Mouse (Mus musculus) limb, embryonic 13.5 days (tissue): ENCODE measurements around the gene Tmem147. TPM values are rescaled to one million over a fixed set of nuclear protein-coding genes. Genes with fewer than 3 reads are reported as not detected.

ENCODE experiments used
- ATAC-seq: fragments of 200-750 bp; cut with Nextera tagmentation; 2 replicates; pipeline ENCODE4 v1.8.0; 2017; ENCODE audit warnings: low read depth, moderate number of reproducible peaks, moderate TSS enrichment; ENCODE audit not compliant: low FRiP score
- H3K27ac ChIP-seq: fragments of 300-500 bp; sonication (generic); 2 replicates; pipeline ENCODE4 v1.5.1; 2015; ENCODE audit warnings: inconsistent platforms, mild to moderate bottlenecking, moderate library complexity
- H3K27me3 ChIP-seq: fragments of 300-500 bp; sonication (generic); 2 replicates; pipeline ENCODE4 v1.6.1; 2015; ENCODE audit warnings: mild to moderate bottlenecking, inconsistent platforms
- H3K36me3 ChIP-seq: fragments of 300-500 bp; sonication (generic); 2 replicates; pipeline ENCODE4 v1.6.1; 2015; ENCODE audit warnings: inconsistent platforms, mild to moderate bottlenecking, moderate library complexity
- H3K4me1 ChIP-seq: fragments of 300-500 bp; sonication (generic); 2 replicates; pipeline ENCODE4 v1.6.1; 2015; ENCODE audit warnings: inconsistent platforms
- H3K4me2 ChIP-seq: fragments of 300-500 bp; sonication (generic); replicated peaks from 2 replicates; pipeline ENCODE4 v1.6.1; 2015; ENCODE audit warnings: inconsistent platforms, mild to moderate bottlenecking, moderate library complexity
- H3K4me3 ChIP-seq: fragments of 300-500 bp; sonication (generic); 2 replicates; pipeline ENCODE4 v1.5.1; 2015; ENCODE audit warnings: moderate library complexity, mild to moderate bottlenecking, inconsistent platforms
- H3K9ac ChIP-seq: fragments of 300-500 bp; sonication (generic); 2 replicates; pipeline ENCODE4 v1.6.1; 2015; ENCODE audit warnings: mild to moderate bottlenecking, inconsistent platforms
- H3K9me3 ChIP-seq: fragments of 300-500 bp; sonication (generic); 2 replicates; pipeline ENCODE4 v1.6.1; 2016; ENCODE audit warnings: inconsistent platforms
- WGBS: fragments of 180-500 bp; shearing (Covaris S2); methylation state at CpG from one replicate; pipeline ENCODE4 v1.1.7; 2015; 5-methylcytosine and 5-hydroxymethylcytosine counted together
- polyA plus RNA-seq: library from polyadenylated mRNA; unstranded; fragments of >200 nt; fragmentation: Nextera tagmentation; extraction: Ambion mirVana; gene quantifications from 2 replicates; pipeline ENCODE4 v1.2.1, GENCODE M21; 2015

Gene Tmem147
- polyA plus RNA-seq, result 187 and 189 TPM in 2 replicates

DNA sequence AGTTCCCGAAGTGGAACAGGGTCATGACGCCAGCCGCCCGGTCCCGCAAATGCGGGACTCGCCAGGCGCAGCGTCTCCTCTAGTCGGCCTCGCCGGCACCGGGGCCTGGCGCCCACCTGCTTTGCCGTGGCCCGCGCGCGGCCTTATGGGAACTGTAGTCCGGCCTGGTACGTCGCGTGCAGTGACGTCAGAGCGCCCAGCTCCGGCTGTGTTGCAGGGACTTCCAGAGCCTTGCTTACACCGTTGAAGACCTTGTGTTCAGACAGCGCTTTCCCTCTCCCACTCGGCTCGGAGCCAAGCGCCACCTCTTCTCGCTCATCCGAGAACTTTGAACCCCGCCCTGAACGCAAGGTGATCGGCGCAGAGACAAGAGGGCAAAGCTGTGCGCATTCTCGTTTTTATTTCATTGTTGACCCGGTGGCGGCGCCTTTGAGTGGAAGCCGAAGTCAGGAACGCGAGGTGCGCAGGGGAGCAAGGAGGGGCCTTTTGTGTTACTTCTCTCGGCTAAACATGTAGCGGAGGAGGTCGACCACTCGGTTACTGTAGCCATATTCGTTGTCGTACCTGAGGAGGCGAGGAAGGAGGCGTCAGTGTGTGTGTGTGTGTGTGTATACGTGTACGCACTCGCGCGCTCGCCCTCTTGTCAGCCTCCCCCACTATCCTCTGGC, at the start of gene Tmem147:
Gene Tmem147 (minus strand): TSS at position 145 of the 668 bp plus-strand sequence.
- H3K36me3 ChIP-seq, result peaks cover 44% of the 10 kb centered on the region
- H3K27me3 ChIP-seq, result no peaks in the 10 kb centered on the region
- H3K9ac ChIP-seq, result peak within 1 kb of the TSS; percentile 91
- peaks cover 20% of the 10 kb centered on the region for H3K4me1 ChIP-seq
- under 1% methylated on average over 60 of the region's 60 CpGs for WGBS
- peak within 1 kb of the TSS; percentile 79 for H3K4me2 ChIP-seq
- H3K9me3 ChIP-seq, result no peaks in the 10 kb centered on the region
- peak within 1 kb of the TSS; percentile 82 for H3K4me3 ChIP-seq
- H3K27ac ChIP-seq, result peak within 1 kb of the TSS; percentile 85
- ATAC-seq, result peak; percentile 97

DNA sequence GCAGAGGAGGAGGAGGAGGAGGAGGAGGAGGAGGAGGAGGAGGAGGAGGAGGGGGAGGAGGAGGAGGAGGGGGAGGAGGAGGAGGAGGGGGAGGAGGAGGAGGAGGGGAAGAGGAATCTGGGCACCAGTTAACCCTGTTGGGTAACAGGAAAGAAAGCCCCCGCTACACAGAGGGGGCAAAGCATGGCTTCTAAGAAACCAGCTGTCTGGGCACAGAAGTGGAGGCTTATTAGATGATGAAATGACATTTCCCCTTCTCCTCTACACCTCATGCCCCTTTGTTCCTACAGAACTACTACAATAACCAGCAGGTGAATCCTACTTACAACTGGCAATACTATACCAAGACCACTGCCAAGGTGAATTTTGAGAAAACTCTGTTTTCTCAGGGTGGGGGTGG, 48.6 kb upstream of the Tmem147 start:
- Histone ChIP-seq H3K4me2 (no peak overlapping the region), H3K27me3 (no peaks in the 10 kb centered on the region), H3K27ac (no peak overlapping the region), H3K9ac (no peak overlapping the region), H3K9me3 (no peaks in the 10 kb centered on the region), H3K4me1 (no peaks in the 10 kb centered on the region), H3K4me3 (no peak overlapping the region), H3K36me3 (no peaks in the 10 kb centered on the region)
- WGBS, result 75% methylated on average over 1 of the region's 1 CpGs
- no peak for ATAC-seq

DNA sequence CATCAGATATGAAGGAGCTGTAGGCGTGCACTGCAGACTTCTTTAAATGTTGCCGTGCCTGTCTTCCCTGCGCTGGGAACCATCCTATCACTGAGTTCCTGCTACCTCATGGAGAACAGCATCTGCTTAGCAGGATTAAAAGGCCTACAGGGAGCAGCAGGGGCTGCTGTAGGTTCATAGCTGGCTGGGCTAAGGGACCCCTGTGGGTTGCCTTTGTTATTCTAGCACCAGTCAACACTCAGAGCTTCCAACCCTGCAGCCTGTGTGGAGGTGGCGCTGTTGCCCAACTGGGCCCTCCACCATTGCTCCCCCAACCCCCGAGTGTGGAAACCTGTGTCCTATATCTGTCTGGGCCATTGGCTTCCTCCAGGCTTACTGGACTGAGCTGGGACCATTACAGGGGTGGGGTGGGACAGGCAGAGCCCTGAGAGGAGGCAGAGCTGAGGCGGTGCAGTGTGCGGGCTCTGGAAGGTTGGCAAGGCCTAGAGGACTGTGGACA, 47.8 kb upstream of the Tmem147 start:
- Histone ChIP-seq H3K9ac (no peak overlapping the region), H3K27ac (no peak overlapping the region), H3K4me1 (no peaks in the 10 kb centered on the region), H3K9me3 (no peaks in the 10 kb centered on the region), H3K36me3 (no peaks in the 10 kb centered on the region), H3K4me2 (no peak overlapping the region), H3K27me3 (no peaks in the 10 kb centered on the region), H3K4me3 (no peak overlapping the region)
- WGBS, result 61% methylated on average over 7 of the region's 7 CpGs
- ATAC-seq, result no peak

DNA sequence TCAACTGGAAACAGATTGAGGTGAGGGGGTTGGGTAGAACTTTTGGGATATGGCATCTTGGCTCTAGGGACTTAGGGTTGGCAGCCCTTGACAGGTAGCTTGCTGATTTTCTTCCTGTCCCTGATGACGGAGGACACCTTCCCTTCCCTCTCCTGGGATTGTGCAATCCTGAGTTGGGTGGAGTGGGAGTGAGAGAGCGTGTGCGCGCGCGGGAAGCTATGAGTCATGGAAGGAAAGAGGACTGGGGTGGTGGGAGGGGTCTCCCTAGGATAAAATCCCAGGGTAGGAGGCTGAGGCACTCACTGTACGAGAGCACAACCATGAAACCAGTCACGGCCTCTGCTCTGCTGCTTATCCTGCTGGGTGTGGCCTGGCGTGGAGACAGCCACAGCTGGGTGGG, 46.8 kb upstream of the Tmem147 start:
- Histone ChIP-seq H3K9ac (no peak overlapping the region), H3K27ac (no peak overlapping the region), H3K27me3 (no peaks in the 10 kb centered on the region), H3K4me2 (no peak overlapping the region), H3K4me1 (no peaks in the 10 kb centered on the region), H3K4me3 (no peak overlapping the region), H3K36me3 (no peaks in the 10 kb centered on the region), H3K9me3 (no peaks in the 10 kb centered on the region)
- 82% methylated on average over 9 of the region's 9 CpGs for whole genome bisulfite sequencing
- no peak for ATAC-seq

DNA sequence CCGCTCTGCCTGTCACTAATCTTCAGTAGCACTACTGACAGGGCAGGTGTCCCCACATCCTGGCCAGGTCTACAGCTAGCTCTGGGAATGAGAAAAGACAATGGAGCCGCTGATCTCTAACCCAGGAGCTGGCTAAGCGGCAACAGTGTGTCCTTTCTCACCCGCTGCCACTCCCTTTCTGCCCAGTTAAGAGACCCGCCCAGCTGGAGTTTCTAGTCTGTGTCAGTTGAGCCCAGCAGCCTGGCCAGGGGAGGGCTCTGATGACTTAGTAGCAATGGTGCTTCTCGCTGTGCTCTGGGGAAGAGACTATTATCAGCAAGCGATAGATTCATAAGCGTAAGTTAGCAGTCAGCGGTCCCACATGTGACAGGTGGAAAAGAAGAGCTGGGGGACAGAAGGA, 39.9 kb upstream of the Tmem147 start:
- Histone ChIP-seq H3K9me3 (no peaks in the 10 kb centered on the region), H3K36me3 (no peaks in the 10 kb centered on the region), H3K4me1 (no peaks in the 10 kb centered on the region), H3K27me3 (peaks cover 23% of the 10 kb centered on the region), H3K27ac (no peak overlapping the region), H3K9ac (no peak overlapping the region), H3K4me3 (no peak overlapping the region), H3K4me2 (no peak overlapping the region)
- 40% methylated on average over 9 of the region's 9 CpGs for WGBS
- no peak for ATAC-seq

DNA sequence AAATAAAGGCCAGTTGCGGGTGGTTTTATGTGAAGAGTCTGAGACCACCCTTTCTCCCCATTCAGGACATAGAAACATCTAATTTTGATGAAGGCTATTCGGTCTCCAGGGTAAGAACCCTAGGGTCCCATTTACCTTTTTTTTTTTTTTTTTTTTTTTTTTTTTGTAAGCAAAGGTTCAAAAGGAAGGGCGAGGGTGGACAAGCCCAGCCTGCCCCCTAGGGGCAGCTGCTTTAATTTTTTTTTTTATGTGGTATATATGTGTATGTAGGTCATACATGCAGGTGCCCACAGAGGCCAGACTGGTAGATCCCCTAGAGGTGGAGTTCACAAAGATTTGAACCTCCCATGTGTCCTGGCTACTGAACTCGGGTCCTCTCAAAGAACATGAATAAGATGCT, 37.1 kb upstream of the Tmem147 start:
- Histone ChIP-seq H3K27ac (no peak overlapping the region), H3K4me3 (no peak overlapping the region), H3K27me3 (peaks cover 31% of the 10 kb centered on the region), H3K9me3 (no peaks in the 10 kb centered on the region), H3K9ac (no peak overlapping the region), H3K4me2 (no peak overlapping the region), H3K36me3 (no peaks in the 10 kb centered on the region), H3K4me1 (no peaks in the 10 kb centered on the region)
- 83% methylated on average over 4 of the region's 4 CpGs for WGBS
- no peak for ATAC-seq

DNA sequence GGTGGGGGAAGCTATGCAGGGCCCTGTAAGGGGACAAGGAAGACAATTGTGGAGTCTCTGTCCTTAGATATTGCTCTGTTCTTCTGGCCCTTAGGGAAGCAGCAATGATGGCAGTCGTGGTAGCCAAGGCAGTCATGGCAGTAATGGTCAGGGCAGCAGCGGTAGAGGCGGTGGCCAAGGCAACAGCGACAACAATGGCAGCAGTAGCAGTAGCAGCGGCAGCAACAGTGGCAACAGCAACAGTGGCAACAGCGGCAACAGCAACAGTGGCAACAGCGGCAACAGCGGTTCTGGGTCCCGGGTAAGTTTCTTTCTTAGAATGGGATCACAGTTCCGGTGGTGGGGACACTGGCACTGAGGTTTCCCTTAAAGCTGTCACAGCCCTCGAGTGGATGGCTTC, 35.8 kb upstream of the Tmem147 start:
- H3K9ac ChIP-seq, result no peak overlapping the region
- no peak overlapping the region for H3K4me3 ChIP-seq
- no peaks in the 10 kb centered on the region for H3K36me3 ChIP-seq
- no peak overlapping the region for H3K27ac ChIP-seq
- no peak overlapping the region for H3K4me2 ChIP-seq
- ATAC-seq, result no peak
- H3K9me3 ChIP-seq, result no peaks in the 10 kb centered on the region
- H3K27me3 ChIP-seq, result peaks cover 31% of the 10 kb centered on the region
- H3K4me1 ChIP-seq, result no peaks in the 10 kb centered on the region
- 52% methylated on average over 11 of the region's 11 CpGs for WGBS

DNA sequence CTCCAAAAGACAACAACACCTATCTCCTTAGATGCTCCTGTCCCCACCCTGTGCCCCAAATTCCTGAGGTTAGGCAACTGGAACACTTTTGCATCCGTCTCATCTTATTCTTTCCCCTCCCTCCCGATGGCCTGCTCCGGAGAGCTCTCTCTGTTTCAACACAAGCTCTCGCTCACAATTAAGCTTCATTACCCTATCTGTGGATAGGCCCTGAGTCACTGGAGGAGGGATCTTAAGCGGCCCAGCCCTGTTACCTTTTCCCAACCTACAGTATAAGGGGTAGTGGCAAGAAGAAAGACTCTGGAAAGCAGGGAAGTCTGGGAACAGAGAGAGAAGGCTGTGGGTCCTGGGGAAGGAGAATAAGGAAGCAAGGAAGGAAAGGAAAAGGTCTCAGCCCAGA, 34.1 kb upstream of the Tmem147 start, which contains the start of gene Dmkn:
Gene Dmkn (plus strand): TSS at position 301 of the 400 bp plus-strand sequence.
- Histone ChIP-seq H3K27me3 (peaks cover 23% of the 10 kb centered on the region), H3K9ac (no peak within 1 kb of the TSS), H3K4me3 (no peak within 1 kb of the TSS), H3K9me3 (no peaks in the 10 kb centered on the region), H3K36me3 (no peaks in the 10 kb centered on the region), H3K4me2 (no peak within 1 kb of the TSS), H3K27ac (no peak within 1 kb of the TSS), H3K4me1 (no peaks in the 10 kb centered on the region)
- WGBS, result 53% methylated on average over 5 of the region's 5 CpGs
- ATAC-seq, result no peak

DNA sequence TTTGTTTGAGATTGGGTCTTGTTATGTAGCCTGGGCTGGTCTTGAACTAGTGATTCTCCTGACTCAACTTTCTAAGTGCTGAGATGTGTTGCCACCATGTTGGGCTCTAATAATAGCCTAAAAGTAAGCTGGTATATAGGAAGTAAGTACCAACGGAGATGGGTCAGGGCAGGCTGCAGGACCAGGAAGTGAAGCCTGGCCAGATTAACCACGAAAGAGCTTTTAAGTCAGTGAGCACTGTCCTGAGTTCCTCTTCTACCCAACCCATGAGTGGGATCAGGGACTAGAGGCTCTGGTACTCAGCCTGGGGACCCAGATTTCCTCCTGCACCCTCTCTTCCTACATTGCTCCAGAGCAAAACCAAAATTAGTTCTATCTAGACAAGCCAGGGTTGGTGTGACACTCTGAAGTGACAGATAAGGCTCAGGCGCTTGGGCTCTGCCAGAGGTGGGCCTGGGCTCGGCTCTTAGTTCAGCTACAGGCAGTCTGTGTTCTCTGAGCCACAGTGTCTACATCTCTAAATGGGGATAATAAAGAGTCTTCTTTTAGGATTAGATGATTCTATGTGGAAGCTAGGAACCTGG, 32.5 kb upstream of the Tmem147 start:
- H3K9ac ChIP-seq, result no peak overlapping the region
- H3K27ac ChIP-seq, result no peak overlapping the region
- no peaks in the 10 kb centered on the region for H3K9me3 ChIP-seq
- peaks cover 22% of the 10 kb centered on the region for H3K27me3 ChIP-seq
- H3K4me2 ChIP-seq, result no peak overlapping the region
- H3K36me3 ChIP-seq, result peaks cover under 1% of the 10 kb centered on the region; the same call in 1 of the 2 replicates
- H3K4me3 ChIP-seq, result no peak overlapping the region
- H3K4me1 ChIP-seq, result no peaks in the 10 kb centered on the region
- WGBS, result 78% methylated on average over 4 of the region's 4 CpGs
- no peak for ATAC-seq

DNA sequence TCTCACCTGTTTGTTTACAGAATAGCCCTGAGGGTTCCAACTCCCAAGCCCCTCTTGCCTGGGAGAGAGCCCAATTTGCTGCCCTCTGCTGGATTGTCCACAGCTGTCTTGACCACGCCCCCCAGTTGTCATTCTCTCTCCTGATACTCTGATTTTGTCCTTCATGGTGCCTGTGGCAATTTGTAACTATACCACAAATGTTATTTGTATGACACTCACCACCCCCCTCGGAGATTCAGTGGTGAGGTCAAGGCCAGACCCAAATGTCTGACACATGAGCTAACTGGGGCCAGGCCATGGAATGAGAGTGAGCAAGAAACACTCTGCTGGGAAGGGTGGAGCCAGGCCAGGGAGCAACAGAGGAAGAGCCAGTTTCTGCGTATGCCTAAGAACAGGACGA, 29.5 kb upstream of the Tmem147 start:
- peaks cover 4% of the 10 kb centered on the region; the same call in 1 of the 2 replicates for H3K27me3 ChIP-seq
- H3K36me3 ChIP-seq, result peaks cover 31% of the 10 kb centered on the region
- no peak overlapping the region for H3K4me3 ChIP-seq
- no peak for ATAC-seq
- H3K9ac ChIP-seq, result no peak overlapping the region
- H3K9me3 ChIP-seq, result peaks cover 14% of the 10 kb centered on the region
- no peak overlapping the region for H3K27ac ChIP-seq
- 31% methylated on average over 4 of the region's 4 CpGs for WGBS
- H3K4me2 ChIP-seq, result no peak overlapping the region
- H3K4me1 ChIP-seq, result no peaks in the 10 kb centered on the region

DNA sequence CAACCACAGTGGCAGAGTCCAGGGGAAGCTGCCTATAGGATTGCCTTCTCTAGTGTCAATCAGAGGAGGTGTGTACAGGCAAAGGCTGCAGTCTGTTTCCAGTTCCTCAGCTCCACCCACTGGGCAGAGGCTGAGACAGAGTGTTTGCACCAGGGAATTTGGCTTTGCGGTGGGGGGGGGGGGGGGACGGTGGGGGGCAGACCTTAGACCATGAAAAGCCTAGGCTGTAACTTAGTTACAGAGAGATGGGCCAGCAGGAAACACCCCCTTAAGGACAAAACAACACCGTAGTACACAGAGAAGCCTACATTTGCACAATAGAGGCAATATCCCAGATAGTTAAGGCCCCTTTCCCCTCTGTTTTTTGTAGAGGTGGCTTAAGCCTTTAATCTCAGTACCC, 27.7 kb upstream of the Tmem147 start:
- Histone ChIP-seq H3K36me3 (peaks cover 34% of the 10 kb centered on the region), H3K9ac (no peak overlapping the region), H3K4me1 (no peaks in the 10 kb centered on the region), H3K27me3 (no peaks in the 10 kb centered on the region), H3K27ac (no peak overlapping the region), H3K4me2 (no peak overlapping the region), H3K4me3 (no peak overlapping the region), H3K9me3 (peaks cover 14% of the 10 kb centered on the region)
- ATAC-seq, result no peak
- 82% methylated on average over 3 of the region's 3 CpGs for WGBS

DNA sequence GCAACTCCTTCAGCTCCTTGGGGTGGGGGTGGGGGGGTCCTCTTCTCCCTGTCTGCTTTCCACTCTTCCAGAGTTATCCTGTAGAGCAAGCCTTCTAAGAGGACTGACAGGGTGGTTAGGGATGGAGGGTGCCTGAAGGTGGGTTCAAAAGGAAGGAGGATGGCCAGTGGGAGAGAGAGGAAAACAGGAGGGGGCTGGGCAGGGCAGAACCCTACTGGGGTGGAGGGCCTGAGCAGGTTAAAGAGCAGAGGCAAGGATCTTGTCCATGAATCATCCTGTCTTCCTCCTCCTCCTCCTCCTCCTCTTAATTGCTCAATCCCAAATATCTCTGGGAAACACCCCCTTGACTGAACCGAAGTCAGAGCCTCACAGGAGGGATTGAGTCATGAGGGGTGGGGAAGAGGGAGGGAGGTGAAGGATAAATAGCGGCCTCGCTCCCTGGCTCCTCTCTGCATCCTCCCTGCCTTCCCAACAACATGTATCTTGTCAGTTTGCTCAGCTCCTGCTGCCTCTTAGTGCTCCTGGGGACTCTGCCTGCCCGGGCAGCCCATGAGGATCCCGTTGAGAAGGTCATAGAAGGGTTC, 21.8 kb upstream of the Tmem147 start, which contains the start of gene Sbsn:
Gene Sbsn (plus strand): TSS at position 386 of the 584 bp plus-strand sequence.
- Histone ChIP-seq H3K4me3 (no peak within 1 kb of the TSS), H3K27me3 (no peaks in the 10 kb centered on the region), H3K9ac (no peak within 1 kb of the TSS), H3K36me3 (peaks cover 29% of the 10 kb centered on the region), H3K4me2 (no peak within 1 kb of the TSS), H3K4me1 (no peaks in the 10 kb centered on the region), H3K27ac (no peak within 1 kb of the TSS), H3K9me3 (peaks cover 14% of the 10 kb centered on the region)
- ATAC-seq, result no peak
- WGBS, result 60% methylated on average over 5 of the region's 5 CpGs
